Mouse (Mus musculus): Measurements from ENCODE around the gene Clasrp.
"Not testable (repeated sequence)": the region's sequence is repeated elsewhere in the genome, so short reads cannot be mapped to it uniquely, and the experiment has no call there.

Clasrp gene

GRCm38 (mm10) chr7:19609641-19610332, 5.5 kb upstream of the Clasrp start:
- DNase-seq (ENCODE audit: low spot score), result no peak

- no peak for DNase-seq (ENCODE audit: low spot score)
These were observed 3.0 kb upstream of the Clasrp start for GRCm38 (mm10) chr7:19607291-19607690.

DNA sequence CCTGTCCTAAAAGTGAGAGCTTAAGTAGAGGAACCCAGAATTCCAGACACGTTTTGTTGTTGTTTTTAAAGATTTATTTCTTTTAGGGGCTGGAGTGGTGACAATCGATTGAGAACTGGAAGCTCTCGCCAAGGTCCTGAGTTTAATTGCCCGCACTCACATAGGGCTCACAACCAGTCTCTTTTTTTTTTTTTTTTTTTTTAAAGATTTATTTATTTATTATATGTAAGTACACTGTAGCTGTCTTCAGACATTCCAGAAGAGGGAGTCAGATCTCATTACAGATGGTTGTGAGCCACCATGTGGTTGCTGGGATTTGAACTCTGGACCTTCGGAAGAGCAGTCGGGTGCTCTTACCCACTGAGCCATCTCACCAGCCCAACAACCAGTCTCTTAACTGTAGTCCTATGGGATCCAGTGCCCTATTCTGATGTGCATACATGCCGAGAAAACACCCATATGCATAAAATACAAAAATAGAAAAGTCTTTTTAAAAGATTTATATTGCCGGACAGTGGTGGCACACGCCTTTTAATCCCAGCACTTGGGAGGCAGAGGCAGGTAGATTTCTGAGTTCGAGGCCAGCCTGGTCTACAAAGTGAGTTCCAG, 424 bp upstream of the Clasrp start:
- not testable (repeated sequence) for DNase-seq (ENCODE audit: low spot score)

GRCm38 (mm10) chr7:19603055-19603454, 1.2 kb downstream of the Clasrp start:
- no peak for DNase-seq (ENCODE audit: low spot score)

DNA sequence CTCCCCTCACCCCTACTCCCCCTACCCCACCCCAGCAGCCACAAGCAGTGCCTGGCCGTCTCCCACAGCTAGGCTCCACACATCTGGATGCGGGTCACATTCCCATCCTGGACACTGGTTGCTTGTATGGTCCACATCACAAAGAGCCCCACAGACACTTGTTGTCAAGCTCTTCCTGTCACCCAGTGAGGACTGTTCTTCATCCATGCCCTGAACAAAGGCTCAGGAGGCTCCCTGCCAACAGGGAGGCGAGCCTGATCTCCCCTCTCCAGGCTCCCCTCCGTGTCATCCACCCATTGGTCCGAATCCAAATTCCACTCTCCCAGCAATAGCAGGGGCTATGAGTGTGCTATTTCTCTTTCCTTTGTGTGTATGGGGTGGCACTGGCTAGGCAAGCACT, 3.7 kb downstream of the Clasrp start:
- peak; percentile 66 for DNase-seq (ENCODE audit: low spot score)

- DNase-seq (ENCODE audit: low spot score), result no peak
These were observed 11.1 kb downstream of the Clasrp start for GRCm38 (mm10) chr7:19593061-19593730.

DNA sequence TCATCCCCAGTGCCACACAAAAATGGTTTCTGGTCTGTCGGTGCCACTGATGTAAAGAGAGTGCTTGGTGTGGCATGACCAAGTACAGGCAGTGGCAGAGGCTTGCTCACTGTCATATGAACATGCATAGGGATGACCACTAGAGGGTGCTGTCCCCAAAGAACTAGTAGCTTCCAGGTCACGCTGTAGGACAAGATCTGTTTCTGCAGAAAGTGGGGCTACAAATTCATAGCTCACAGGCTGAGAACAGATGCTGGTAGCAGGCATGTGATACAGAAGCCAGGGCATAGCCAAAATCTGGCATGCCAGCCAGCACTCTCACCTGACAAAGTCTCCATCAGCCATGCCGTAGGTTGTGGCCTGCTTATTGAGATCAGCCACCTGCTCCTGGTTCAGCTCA, 14.4 kb downstream of the Clasrp start:
- DNase-seq (ENCODE audit: low spot score), result peak; percentile 48

GRCm38 (mm10) chr7:19589207-19589606, 15.1 kb downstream of the Clasrp start:
- no peak for DNase-seq (ENCODE audit: low spot score)

DNA sequence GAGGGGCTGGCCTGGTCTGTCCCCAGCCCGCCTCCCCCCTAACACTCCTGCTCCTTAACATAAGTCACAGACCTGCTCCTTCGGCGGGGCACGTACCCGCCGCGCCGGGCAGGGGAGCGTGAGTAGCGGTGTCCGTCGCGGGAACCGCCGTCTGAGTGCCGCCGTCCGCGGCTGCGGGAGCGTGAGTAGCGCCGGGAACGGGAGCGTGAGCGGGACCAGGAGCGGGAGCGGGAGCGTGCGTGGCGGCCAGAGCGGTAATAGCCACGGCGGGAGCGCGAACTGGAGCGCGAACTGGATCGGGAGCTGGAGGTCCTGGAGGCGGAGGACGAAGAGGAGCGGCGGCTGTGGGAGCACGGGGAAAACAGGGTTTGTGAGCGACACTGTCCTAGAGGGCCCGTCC, 18.0 kb downstream of the Clasrp start:
- DNase-seq (ENCODE audit: low spot score), result no peak

GRCm38 (mm10) chr7:19580634-19581033, 23.7 kb downstream of the Clasrp start:
- DNase-seq (ENCODE audit: low spot score), result no peak

DNA sequence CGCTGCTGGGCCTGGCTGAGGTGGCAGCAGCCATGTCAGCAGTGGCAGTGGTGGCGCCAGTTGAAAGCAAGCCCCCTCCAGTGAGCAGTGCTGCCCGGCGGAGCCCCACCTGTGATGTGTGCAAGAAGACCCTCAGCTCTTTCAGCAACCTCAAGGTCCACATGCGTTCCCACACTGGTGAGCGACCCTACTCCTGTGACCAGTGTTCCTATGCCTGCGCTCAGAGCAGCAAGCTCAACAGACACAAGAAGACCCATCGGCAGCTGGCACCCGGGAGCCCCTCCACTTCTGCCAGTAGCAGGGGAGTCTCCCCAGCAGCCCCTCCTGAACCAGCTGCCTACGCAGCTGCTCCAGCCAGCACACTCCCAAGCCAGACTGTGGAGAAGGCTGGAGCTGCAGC, 24.5 kb downstream of the Clasrp start:
- DNase-seq (ENCODE audit: low spot score), result no peak

- DNase-seq (ENCODE audit: low spot score), result no peak
These were observed 25.9 kb downstream of the Clasrp start for GRCm38 (mm10) chr7:19578436-19578835.

- no peak for DNase-seq (ENCODE audit: low spot score)
These were observed 26.3 kb downstream of the Clasrp start for GRCm38 (mm10) chr7:19577877-19578414.

GRCm38 (mm10) chr7:19577141-19577852, 27.0 kb downstream of the Clasrp start, which contains the start of the genes Zfp296 and Gemin7:
Zfp296 (plus strand) TSS chr7:19577287.
Gemin7 (minus strand) TSS chr7:19577595.
- no peak for DNase-seq (ENCODE audit: low spot score)

DNA sequence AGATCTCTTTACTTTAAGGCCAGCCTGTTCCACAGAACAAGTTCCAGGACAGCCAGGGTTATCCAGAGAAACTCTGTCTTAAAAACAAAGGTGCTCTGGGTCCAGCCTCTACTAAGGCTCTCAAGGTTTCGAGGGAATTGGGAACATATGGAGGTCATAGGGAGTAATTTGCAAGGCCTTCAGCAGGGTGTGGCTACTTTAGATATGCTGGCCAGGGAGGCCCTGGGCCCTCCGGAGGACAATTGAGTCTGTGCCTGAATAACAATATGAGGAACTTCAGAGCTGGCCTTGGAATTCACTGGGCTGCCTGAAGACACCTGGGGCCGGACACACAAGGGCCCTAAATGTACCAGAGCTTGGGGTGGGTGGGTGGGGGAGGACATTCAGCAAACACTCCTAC, 28.7 kb downstream of the Clasrp start:
- no peak for DNase-seq (ENCODE audit: low spot score)

- DNase-seq (ENCODE audit: low spot score), result no peak
These were observed 30.5 kb downstream of the Clasrp start for GRCm38 (mm10) chr7:19573776-19574140.

DNA sequence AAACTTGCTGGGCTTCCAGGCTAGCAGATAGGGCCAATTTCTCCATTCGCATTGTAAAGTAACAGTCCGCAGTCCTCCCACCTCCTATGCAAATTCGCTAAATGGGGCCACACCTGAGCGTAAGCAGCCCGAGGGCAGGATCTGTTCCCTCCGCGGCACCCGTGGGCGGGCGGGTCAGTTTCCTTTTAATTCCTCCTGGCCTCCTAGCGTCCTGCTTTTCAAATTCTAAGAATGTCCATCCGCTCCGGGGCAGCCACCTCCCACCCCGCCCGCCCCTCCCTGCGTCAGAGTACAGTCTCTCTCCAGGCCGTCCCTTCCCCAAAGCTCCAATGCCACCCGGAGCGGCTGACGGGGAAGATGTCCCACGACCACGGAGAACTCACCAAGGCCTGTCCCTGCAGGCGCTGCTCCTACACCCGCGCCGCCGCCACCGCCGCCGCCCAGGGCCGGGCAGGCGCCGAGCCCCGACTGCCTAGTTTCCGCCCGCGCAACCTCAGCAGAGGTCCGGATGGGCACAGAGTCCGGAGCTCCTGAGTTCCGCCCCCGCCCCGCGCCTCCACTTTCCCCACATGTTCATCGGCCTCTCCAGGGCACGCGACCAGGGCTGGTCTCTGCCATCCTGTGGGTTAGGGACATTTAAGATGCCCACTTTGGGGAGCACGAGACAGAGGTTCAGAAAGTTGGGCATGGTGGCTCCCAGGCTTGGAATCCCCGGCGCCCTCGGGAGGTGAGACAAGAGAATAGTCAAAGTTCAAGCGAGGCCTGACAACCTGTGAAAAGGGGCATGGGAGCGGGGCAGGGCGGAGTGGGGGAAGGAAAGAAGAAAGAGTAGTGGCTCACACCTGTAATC, 31.1 kb downstream of the Clasrp start:
- DNase-seq (ENCODE audit: low spot score), result peak; percentile 83

- no peak for DNase-seq (ENCODE audit: low spot score)
These were observed 34.6 kb downstream of the Clasrp start for GRCm38 (mm10) chr7:19569647-19570046.

DNA sequence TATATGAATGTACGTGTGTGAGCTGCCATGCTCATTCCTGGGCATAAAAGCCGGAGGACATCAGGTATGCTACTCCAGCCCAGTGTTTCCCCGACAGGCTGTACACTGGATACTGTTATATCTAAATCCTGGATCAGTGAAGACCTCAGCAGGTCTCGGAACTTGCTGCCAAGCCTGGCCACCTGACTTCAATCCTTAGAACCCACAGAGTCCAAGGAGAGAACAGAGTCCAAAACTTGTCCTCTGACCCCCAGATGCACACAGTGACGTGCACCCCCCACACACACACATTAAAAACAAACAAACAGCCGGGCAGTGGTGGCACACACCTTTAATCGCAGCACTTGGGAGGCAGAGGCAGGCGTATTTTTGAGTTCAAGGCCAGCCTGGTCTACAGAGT, 36.9 kb downstream of the Clasrp start:
- DNase-seq (ENCODE audit: low spot score), result no peak

- DNase-seq (ENCODE audit: low spot score), result no peak
These were observed 38.5 kb downstream of the Clasrp start for GRCm38 (mm10) chr7:19565803-19566202.

GRCm38 (mm10) chr7:19564455-19564854, 39.8 kb downstream of the Clasrp start:
- no peak for DNase-seq (ENCODE audit: low spot score)
